Mouse (Mus musculus) hindlimb bud, embryonic 11.5 days (tissue): ENCODE data around the gene Ulk4.

ENCODE experiments used
- DNase-seq: peaks from one replicate; pipeline ENCODE4 v3.0.0-alpha.2; 2012; ENCODE audit warnings: low read depth, low spot score; ENCODE audit errors: extremely low spot score

Gene Ulk4

DNA sequence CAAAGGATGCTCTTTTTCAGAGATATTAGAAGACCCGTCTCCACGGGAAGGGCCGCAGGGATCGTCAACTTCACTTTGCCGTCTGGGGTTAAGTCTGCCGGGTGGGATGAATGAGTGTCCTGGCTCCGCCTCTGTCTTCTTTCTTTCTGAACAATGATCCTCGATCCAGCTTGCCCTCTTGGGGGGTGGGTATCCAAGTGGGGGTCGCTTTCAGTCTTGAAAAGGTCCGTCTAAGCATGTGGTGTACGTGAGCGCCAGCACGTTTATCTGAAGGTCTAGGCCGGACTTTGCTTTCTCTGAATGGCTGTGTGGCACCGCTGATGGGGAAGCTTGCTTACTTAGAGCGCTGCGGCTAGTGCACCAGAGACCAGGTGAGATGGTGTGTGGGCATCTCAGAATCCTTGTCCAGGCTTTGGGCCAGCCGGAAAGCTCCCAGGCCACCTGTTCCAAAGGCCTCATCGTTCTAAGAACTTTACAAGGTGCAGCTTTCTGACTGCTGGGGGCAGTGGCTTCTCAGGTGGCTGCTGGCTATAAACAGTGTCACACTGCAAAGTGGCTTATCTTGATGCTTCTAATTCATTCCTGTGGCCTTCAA lies 23.1 kb upstream of the Ulk4 start:
- no peak for DNase-seq

DNA sequence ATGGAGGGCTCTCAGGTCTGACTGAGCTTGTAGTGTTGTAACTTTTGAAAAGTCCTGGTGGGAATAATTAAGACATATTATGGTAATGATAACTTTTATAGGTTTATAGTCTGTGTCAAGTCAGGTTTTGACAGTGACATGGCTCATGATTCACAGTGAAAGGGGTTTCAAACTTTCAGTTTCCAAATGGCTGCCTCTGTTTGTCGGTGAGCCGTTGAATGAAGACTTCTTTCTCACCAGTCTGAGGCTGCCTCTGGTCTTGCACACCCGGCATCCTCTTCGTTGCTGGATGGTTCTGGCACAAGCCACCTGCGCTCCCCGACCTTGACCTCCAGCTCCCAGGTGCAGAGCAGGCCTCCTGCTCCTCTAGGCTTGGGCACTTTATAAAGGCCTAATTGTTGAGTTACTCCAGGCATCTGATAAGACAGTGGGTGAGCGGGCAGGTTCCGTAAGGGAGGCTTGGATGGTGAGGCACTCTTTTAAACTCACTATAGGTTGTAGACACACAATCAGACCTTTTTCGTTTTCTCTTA lies 22.3 kb upstream of the Ulk4 start:
- no peak for DNase-seq

DNA sequence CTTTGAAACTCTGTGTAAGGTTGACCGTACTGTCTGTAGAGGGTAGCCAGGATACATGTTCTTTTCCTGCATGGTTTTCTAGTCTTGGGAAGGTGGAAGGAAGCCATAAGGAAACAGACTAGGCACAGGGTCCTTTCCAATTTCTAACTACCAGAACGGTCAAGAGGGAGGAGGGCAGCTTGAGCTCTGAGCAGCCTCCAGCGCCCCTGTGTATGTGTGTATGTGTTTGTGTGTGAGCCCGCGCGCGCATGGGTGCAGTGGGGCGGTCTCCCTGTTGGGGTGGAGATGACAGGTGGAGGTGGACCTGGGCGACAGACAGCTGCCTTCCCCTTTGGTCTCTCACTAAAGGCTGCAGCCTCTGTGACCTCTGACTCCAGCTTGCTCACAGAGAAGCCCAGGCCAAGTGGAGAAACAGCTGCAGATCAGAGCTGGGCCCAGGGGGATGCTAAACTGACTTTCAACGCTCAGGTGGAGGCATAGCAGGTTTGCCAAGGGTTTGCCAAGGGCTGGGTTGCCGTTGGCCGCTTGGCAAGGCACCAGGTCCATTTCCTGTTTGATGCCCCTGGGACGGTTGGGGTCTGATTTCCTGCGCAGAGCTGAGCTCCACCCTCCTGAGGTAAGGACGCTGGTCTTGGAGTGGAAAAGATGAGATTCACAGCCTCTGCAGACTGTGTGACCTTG lies 21.6 kb upstream of the Ulk4 start:
- no peak for DNase-seq

DNA sequence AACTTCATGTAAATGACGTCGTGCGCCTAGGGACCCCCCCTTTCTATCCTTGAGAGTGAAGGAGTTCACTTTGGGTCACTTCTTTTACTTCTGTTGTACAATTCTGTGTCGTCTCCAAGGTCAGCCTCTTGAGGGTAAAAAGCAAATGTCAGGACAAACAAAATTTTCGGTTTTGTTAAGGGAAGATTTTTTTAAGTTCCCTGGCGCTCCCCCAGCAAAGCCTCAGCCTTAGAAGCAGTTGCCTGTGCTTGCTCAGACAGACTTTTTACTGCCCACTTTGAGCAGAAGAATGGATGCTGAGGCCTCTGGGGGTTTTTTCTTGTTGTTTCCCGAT lies 21.0 kb upstream of the Ulk4 start:
- no peak for DNase-seq

DNA sequence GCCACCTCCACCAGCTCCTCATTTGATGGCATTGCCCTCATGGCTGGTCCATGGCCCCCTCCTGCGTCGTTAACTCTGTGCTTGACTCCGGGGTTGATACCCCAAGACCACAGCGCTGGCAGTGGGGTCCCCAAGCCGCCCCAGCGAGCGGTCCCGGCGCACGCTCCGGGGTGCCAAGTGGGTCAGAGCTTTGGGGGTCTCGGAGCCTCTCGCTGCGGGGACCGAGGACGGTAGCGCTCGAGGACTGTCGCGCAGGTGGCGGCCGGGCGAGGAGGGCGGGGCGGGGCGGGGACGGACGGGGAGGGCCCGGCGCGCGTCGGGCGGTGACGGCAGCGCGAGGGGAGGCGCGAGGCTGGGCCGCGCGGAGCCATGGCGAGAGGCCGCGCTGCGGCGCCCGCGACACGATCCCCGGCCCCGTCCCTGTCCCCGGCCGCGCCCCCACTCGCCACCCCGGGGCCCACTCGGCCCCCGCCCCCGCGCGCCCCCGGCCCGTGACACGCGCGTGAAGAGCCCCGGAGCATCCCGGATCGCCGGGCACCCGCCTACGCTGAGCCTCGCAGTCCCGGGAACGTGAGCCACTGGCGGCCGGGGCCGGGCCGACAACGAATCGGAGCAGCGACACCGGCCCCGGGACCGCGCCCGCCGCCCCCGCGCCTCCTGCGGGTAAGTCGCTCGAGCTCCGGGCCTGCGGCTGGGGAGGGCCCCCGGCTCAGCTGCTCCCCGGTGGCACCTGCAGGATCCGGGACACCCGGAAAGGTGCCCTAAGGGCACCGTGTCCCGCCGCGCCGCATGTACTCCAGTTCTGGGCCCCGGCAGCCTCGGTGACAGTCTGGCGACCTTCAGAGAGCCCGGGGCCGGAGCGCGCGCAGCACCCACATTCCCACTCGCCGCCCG lies 20.4 kb upstream of the Ulk4 start, which contains the start of gene Trak1:
Trak1 (plus strand) TSS at position 332 of the 894 bp plus-strand sequence.
- DNase-seq: no peak

DNA sequence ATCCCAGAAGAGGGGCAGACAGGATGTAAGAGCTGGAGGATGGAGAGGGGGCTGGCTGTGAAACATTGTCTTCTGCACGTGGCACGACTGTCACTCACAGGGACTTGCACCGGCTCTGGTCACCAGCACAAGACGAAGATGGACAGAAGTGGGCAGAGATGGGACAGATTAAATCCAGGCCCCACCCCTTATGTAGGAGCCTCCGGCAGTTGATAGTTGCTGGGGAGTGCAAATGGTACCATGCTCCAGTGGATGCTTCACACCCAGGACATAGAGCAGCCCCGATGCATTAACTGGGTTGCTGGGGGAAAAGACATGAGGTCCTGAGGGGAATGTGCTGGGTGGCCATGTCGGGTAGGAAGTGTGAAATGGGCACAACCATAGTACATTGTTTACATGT lies 18.2 kb upstream of the Ulk4 start:
- no peak for DNase-seq

DNA sequence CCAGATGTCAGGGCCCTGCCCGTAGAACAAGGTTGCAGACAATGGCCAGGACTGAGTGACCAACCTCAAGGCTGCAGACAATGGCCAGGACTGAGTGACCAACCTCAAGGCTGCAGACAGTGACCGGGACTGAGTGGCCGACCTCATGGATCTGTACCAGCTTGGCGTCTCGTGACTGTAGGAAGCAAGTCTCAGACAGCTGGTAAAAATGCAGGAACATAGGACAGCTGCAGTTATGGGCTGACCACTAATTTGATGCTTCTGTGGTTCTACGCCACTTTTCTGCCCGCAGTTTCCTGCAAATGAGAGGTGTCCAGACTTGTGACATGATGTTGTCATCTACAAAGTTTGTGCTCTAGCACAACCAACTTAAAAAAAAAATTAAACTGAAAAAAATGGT lies 16.2 kb upstream of the Ulk4 start:
- no peak for DNase-seq

DNA sequence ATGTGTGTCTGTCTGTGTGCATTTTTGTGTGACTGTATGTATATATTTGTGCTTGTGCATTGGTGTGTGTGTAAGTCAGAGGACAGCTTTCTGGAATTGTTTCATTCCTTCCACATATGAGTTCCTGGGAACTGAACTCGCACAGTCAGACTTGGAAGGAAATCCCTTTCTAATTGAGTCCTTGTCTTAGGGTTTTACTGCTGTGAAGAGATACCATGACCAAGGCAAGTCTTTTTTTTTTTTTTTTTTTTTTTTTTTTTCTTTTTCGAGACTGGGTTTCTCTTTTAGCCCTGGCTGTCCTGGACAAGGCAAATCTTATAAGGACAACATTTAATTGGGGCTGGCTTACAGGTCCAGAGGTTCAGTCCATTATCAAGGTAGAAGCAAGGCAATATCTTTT lies 14.3 kb upstream of the Ulk4 start:
- DNase-seq: no peak

DNA sequence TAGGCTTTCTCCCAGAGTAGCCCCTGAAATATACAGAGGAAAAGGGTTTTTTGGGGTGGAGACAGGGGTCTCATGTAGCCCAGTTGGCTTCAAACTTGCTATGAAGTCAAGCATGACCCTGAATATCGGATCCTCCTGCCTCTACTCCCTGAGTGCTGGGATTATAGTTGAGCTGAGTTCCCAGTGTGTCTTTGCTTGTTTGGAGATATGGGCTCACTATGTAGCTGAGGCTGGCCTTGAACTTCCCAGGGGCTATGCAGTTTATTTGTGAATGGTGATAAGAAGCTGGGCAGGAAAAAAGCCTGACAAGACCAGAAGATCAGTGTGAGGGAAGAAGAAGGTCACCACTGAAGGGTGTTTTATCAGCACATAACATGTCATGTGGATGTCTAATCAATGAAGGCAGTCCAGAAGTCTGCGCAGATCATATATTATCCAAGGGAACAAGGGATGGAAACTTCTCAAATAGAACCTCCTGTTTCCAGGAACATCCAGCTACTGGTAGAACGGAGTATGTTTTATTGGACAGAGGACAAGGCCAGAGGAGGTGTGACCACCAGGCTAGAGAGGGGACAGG lies 9.4 kb upstream of the Ulk4 start:
- no peak for DNase-seq

DNA sequence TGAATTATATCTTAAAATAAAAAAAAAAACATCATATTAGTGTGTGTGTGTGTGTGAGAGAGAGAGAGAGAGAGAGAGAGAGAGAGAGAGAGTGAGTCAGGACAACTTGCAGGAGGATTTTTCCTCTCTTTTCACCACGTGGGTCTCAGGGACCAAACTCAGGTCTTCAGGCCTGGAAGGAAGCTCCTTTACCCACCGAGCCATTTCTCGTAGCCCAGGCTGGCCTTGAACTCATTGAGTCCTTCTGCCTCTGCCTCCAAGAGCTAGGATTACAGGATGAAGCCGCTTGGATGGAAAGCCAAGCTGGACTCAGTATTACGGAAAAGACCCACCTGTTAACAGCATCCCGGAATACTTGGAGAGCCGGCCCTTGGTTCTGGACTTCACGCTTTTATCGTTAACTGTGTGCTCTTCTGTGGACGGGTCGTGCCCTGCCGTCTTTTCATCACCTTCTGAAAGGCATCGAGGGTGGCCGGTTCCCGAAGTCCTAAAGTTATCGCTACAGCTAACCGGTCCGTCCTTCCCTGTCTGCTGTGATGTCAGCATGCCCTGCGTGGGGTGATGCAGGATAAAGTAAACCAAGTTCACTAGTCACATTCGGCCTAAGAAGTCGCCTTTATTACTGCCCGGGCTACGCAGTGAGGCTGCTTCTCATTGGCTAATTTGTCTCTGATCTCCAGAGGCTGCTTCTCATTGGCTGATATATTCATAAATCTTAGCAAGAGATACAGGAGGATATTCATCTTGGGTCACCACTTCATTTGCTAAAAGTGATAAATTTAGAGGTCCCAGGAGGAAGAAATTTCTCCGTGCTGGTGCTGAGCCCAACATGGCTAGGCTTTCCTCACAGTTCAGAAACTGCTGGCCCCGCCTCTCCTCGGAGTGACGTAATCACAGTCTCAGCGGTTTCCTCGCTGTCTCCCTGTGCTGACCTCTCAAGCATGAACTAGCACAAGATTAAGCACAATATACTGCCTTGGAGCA lies 8.6 kb upstream of the Ulk4 start:
- peak; percentile 33 for DNase-seq

DNA sequence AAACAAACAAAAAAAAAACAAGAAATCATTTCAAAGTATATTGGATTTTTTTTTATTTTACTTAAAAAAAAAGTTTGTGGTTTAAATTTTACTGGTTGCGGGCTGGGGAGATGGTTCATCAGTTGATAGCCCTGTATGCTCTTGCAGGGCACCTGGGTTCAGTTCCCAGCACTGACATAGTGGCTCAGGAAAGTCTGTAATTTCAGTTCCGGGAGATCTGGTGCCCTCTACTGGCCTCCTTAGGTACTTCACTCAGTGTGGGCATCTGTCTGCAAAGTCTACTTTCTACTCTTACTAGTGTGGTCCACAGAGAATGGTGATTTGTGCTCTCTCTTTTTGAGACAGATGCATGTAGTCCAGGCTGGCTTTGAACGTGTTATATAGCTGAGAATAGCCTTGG lies 7.4 kb upstream of the Ulk4 start:
- DNase-seq: peak; percentile 28

DNA sequence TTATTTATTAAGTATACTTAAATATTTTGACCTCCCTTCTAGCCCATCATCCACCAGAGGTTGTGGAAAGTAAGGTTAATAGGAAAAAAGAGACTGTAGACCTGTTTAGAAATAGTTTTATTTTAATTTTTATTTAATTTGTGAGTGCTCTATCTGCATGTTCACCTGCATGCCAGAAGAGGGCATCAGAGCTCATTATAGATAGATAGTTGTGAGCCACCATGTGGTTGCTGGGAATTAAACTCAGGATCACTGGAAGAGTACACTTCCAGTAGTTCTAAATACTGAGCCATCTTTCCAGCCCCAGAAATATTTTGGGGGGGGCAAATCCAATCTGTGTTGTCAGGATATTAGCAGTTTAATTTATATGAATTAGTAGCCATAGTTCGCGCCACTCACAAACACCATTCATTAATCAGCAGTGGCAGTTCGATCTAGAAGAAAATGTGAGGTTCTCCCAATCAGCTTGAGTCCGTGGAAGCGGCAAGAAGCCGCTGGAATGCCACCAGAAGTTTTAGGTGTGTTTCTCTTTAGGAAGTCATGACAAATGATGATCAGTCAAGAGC lies 6.7 kb upstream of the Ulk4 start:
- no peak for DNase-seq

DNA sequence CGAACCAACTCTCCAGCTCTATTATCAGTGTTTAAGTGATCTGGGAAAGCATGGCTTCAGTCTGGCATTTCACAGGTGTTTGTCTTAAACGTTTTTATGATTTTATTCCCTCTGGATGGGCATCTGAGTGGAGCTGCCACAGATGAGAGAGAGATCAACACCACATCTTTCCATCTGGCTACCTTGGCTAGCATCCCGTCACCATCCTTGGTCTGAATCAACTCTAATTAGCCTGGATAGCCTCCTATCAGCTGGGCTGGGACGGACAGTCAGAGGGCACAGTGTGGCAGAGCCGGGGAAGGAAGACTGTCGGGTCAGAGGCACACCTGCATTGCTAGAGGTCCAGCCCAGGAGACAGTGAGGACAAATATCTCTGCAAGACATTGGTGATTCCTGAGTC lies 4.9 kb upstream of the Ulk4 start:
- DNase-seq: no peak

DNA sequence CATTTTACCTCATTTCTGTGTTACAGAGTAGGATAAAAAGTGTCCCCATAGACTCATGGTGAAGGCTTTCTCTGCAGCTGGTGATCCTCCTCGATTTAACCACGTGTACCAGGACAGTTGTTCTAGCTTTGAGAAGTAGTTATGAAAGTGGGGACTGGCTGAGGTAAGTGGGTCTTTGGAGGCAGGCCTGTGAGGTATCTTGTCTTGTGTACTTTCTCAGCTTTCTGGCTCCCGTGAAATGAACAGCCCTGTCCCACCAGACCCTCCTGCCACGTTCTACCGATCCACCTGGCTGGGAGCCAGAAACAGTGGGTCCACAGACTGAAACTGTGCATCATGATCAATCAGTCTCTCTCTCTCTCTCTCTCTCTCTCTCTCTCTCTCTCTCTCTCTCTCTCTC lies 2.2 kb upstream of the Ulk4 start:
- no peak for DNase-seq

DNA sequence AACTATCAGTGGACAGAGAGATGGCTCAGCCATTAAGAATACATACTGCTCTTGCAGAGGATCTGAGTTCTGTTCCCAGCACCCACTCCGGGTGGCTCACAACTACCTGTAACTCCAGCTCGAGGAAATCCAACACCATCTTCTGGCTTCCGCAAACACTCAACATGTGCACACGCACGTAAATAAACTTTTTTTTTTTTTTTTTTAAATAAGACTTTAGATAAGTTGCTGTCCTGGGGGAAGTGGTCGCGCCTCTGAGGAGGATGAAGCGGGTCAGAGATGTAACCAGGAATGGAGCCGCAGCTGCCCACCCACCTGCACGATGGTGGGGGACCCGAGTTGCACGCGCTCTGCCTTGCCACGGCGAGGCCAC lies 266 bp downstream of the Ulk4 start:
- DNase-seq: no peak

DNA sequence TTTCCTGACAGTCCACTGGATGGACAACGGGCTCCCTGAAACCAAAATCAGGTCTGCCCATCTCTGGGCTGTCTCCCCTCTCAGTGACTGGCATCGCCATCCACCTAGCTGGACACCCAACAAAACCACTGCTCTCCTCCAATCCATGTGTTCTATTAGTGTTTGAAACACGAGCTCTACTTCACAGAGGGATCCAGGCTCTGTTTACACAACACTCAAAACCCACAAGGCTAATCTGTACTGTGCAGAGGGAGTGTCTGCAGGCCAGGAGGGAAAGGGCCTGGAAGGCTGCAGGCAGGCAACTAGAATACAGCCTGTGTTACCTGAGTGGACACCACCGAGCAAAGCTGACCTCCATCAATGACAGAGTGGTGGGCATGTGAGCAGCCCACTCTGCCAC lies 5.4 kb downstream of the Ulk4 start:
- no peak for DNase-seq

DNA sequence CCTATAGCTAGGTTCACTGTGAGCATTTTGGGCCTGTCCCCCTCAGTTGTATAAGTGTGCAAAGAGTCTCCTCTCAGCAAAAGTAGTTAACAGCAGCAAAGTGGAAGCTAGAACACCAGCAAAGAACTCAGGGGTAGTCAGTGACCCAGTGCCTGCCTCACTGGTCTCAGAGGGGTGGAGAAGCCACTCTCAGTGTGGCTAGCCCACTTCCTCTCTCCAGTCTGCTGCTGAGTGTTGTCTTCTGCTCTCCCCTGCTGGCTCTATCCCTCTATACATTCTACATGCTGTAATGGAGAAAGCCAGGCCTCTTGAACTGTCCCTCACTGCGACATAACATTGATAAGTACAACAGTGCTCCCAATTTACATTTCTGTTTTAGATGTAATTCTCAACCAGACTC lies 5.8 kb downstream of the Ulk4 start:
- no peak for DNase-seq

DNA sequence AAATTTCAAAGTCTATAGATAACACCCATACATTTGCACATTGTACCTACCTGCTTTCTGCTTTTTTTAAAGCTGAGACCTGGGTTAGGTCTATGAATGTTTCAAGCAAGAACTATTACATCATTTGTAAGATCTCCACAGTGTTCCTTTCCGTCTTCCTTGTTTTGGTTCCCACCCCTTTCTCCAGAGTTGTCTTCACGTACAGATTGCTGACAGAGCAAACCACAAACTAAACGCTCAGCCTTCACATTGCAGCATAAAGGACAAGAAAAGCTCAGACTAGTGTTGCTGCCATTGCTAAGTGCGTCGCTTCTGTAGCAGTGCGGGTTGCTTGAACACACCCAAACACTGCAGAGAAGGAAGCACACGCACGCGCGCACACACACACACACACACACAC lies 11.7 kb downstream of the Ulk4 start:
- no peak for DNase-seq

DNA sequence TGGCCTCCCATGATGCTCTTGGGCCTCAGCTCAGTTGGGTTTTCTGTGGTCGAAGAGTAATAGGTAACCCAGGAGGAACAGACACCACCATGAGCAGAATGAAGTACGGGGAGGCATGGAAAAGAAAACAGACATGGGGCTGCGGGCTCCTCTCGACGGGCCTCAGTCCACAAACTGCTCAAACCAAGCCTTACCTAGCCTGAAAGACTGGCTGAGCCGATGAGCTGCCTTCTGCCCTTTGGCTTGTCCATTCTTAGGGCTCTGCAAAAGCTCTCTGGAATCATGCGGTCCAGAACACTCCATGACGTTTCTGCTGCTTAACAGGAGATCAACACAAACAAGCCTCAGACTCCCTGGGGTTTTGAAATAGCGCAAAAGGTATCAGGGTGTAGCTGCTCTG lies 19.9 kb downstream of the Ulk4 start:
- no peak for DNase-seq

DNA sequence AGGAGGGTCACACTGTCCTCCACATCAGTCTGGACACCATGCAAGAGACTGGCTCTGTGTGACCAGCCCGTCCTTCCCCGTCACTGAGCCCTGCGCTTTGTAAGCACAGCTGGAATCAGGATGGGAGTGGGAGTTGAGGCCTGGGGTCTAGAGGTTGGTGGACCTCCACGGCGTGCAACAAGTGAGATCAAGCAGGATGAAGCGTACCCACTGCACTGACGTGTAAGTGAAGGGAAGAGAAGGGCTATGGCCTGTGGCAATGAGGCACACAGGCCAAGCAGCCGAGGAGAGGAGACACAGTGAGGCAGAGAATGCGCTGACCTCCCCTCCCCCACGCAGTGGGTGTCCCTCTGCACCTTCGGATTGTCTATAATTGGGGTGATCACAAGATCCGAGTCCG lies 22.2 kb downstream of the Ulk4 start:
- DNase-seq: no peak
